Mouse (Mus musculus): ENCODE data around the gene Tyrobp. TPM values are rescaled to one million over a fixed set of nuclear protein-coding genes. Genes with fewer than 3 reads are reported as not detected.

The Tyrobp gene
- polyA plus RNA-seq, 1 experiment from 2014 or later = 9.2 TPM

DNA sequence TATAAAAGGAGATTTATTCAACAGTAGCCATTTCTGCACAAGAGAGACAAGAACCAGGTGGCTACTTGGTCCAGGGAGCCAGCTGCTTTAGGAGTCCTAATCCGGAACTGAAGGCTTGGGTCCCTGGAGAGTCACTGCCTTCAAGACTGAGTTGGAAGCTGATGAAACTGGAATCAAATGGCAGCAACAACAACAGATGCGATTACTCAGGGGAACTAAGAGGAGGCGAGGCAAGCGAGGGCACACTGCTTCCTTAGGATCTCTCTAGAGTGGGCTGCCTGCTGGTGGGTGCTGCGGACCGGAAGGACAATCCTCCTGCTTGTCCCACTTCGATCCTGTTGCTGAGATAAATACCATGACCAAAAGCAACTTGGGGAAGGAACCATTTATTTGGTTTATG, 13.9 kb upstream of the Tyrobp start:
- Histone ChIP-seq H3K27me3 (ENCODE audit: control insufficient read depth, insufficient read depth, low read length) (no peaks in the 10 kb centered on the region), H3K9me3 (replicated peaks; ENCODE audit: control insufficient read depth, low read length) (no peaks in the 10 kb centered on the region), H3K9ac (ENCODE audit: low read depth, low read length) (no peak overlapping the region), H3K36me3 (ENCODE audit: control insufficient read depth, insufficient read depth, low read length) (no peaks in the 10 kb centered on the region), H3K4me3 (ENCODE audit: low read depth, low read length) (no peak overlapping the region), H3K27ac (ENCODE audit: low read depth, low read length) (no peak overlapping the region), H3K4me2 (no peak overlapping the region), H3K4me1 (ENCODE audit: control insufficient read depth, insufficient read depth, low read length) (no peaks in the 10 kb centered on the region)
- 48% methylated on average over 7 of the region's 7 CpGs for WGBS (ENCODE audit: insufficient replicate concordance)
- no peak for ATAC-seq (replicated peaks; ENCODE audit: insufficient number of reproducible peaks, low FRiP score, low TSS enrichment)

DNA sequence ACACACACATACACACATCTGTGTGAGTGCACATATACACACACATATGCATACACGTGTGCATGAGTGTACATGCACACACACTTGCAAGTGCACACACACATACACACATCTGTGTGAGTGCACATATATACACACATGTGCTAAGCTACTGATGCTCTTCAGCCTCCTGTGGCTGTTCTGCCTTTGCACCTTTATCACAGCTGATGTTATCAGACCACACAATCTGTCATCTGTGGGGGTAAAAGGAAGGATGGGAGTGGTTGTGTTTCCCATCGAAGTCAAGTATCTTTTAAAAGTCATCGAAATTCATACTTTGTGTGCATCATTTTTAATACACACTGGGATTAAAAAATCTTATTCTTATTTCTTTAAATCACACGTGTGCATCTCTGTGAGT, 11.2 kb upstream of the Tyrobp start:
- no peak overlapping the region for H3K4me2 ChIP-seq
- WGBS (ENCODE audit: insufficient replicate concordance) = 58% methylated on average over 4 of the region's 4 CpGs
- H3K9me3 ChIP-seq (replicated peaks; ENCODE audit: control insufficient read depth, low read length) = no peaks in the 10 kb centered on the region
- no peak overlapping the region for H3K27ac ChIP-seq (ENCODE audit: low read depth, low read length)
- H3K27me3 ChIP-seq (ENCODE audit: control insufficient read depth, insufficient read depth, low read length) = no peaks in the 10 kb centered on the region
- no peaks in the 10 kb centered on the region for H3K4me1 ChIP-seq (ENCODE audit: control insufficient read depth, insufficient read depth, low read length)
- H3K36me3 ChIP-seq (ENCODE audit: control insufficient read depth, insufficient read depth, low read length) = no peaks in the 10 kb centered on the region
- H3K4me3 ChIP-seq (ENCODE audit: low read depth, low read length) = no peak overlapping the region
- H3K9ac ChIP-seq (ENCODE audit: low read depth, low read length) = no peak overlapping the region
- ATAC-seq (replicated peaks; ENCODE audit: insufficient number of reproducible peaks, low FRiP score, low TSS enrichment) = no peak

DNA sequence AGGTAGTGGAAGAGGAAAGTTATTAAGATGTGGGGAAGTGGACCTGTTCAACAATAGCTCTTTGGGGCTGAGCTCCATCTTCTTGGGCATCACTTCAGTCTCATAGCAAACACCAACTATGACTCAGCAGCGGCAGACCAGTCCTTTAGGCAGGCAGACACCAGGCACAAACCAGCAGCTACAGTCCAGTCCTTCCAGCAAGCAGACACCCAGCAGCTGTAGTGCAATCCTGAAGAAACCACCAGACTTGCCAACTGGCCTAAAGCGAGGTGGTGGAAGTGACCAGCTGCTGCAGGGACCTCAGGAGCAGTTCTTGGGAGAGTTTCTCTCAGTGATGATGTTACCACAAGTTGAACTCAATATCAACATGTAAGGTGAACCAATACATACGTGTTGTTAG, 4.9 kb upstream of the Tyrobp start:
- H3K4me1 ChIP-seq (ENCODE audit: control insufficient read depth, insufficient read depth, low read length) = no peaks in the 10 kb centered on the region
- WGBS (ENCODE audit: insufficient replicate concordance) = 65% methylated on average over 3 of the region's 3 CpGs
- no peak for ATAC-seq (replicated peaks; ENCODE audit: insufficient number of reproducible peaks, low FRiP score, low TSS enrichment)

DNA sequence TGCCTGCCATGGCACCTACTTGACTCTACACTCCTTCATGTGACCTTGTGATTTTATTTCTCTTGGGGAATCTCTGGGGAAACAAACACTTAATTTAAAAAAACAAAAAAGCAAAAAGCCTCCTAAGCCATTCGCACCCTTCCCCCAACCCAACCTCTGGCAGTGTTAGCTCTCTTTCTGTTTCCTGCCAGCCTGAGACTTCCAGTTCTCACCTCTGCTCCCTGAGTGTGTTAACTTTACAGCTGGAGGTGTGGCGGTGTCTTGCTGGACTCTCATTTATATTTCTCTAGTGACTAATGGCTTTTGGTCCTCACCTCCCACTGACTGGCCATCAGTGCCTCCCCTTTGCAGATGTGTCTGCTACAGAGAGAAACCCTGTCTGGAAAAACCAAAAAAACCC, 3.8 kb upstream of the Tyrobp start:
- H3K27ac ChIP-seq (ENCODE audit: low read depth, low read length) = no peak overlapping the region
- H3K9me3 ChIP-seq (replicated peaks; ENCODE audit: control insufficient read depth, low read length) = no peaks in the 10 kb centered on the region
- no peak overlapping the region for H3K9ac ChIP-seq (ENCODE audit: low read depth, low read length)
- H3K4me1 ChIP-seq (ENCODE audit: control insufficient read depth, insufficient read depth, low read length) = no peaks in the 10 kb centered on the region
- WGBS (ENCODE audit: insufficient replicate concordance) = 55% methylated on average over 2 of the region's 2 CpGs
- H3K4me2 ChIP-seq = no peak overlapping the region
- no peaks in the 10 kb centered on the region for H3K27me3 ChIP-seq (ENCODE audit: control insufficient read depth, insufficient read depth, low read length)
- no peak overlapping the region for H3K4me3 ChIP-seq (ENCODE audit: low read depth, low read length)
- ATAC-seq (replicated peaks; ENCODE audit: insufficient number of reproducible peaks, low FRiP score, low TSS enrichment) = no peak
- H3K36me3 ChIP-seq (ENCODE audit: control insufficient read depth, insufficient read depth, low read length) = no peaks in the 10 kb centered on the region

More for the DNA sequence above, 4.9 kb upstream of the Tyrobp start:
- H3K27ac ChIP-seq (ENCODE audit: low read depth, low read length) = no peak overlapping the region
- H3K4me3 ChIP-seq (ENCODE audit: low read depth, low read length) = no peak overlapping the region
- H3K36me3 ChIP-seq (ENCODE audit: control insufficient read depth, insufficient read depth, low read length) = no peaks in the 10 kb centered on the region
- H3K9ac ChIP-seq (ENCODE audit: low read depth, low read length) = no peak overlapping the region
- H3K9me3 ChIP-seq (replicated peaks; ENCODE audit: control insufficient read depth, low read length) = no peaks in the 10 kb centered on the region
- H3K27me3 ChIP-seq (ENCODE audit: control insufficient read depth, insufficient read depth, low read length) = no peaks in the 10 kb centered on the region
- H3K4me2 ChIP-seq = no peak overlapping the region

DNA sequence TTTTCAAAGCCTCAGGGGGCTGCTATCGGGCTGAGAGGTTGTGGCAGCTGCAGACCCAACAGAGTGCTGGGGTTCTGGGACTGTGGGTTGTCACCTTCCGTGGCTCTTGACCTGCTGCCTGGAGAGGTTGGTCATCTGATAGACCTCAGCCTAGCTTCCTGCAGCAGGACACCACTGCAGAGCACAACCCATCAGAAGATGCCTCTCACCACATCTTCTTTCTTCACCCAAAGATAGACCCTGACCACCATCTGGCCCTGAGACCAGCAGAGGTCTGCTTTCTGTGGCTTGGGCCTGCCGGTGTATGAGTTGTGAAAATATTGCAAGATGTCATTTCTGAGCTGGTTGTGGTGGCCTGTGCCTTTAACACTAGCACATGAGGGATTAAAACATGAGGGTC, 2.5 kb upstream of the Tyrobp start:
- no peaks in the 10 kb centered on the region for H3K27me3 ChIP-seq (ENCODE audit: control insufficient read depth, insufficient read depth, low read length)
- H3K27ac ChIP-seq (ENCODE audit: low read depth, low read length) = no peak overlapping the region
- no peak overlapping the region for H3K4me2 ChIP-seq
- H3K36me3 ChIP-seq (ENCODE audit: control insufficient read depth, insufficient read depth, low read length) = no peaks in the 10 kb centered on the region
- no peak for ATAC-seq (replicated peaks; ENCODE audit: insufficient number of reproducible peaks, low FRiP score, low TSS enrichment)
- WGBS (ENCODE audit: insufficient replicate concordance) = 63% methylated on average over 3 of the region's 3 CpGs
- no peaks in the 10 kb centered on the region for H3K4me1 ChIP-seq (ENCODE audit: control insufficient read depth, insufficient read depth, low read length)
- H3K4me3 ChIP-seq (ENCODE audit: low read depth, low read length) = no peak overlapping the region
- H3K9ac ChIP-seq (ENCODE audit: low read depth, low read length) = no peak overlapping the region
- no peaks in the 10 kb centered on the region for H3K9me3 ChIP-seq (replicated peaks; ENCODE audit: control insufficient read depth, low read length)

DNA sequence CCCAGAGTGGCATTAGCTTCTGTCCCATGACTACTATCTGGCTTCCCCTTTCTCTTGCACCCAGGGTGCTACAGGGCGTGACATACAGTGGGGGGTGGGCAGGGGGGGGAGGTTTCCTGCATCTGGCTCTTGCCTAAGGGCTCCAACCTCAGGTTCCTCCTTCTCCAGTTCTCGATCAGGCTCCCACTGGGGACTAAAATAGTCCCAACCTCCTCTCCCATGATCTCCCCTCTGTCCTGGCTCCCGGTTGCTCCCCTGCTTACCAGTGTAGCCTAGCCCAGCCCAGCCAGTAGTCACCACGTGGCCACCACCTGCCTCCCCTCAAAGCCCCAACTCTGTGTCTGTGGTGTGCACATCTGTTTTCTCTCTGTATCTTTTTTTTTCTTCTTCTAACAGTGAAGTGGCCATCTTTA, 819 bp upstream of the Tyrobp start:
- no peak for ATAC-seq (replicated peaks; ENCODE audit: insufficient number of reproducible peaks, low FRiP score, low TSS enrichment)
- no peaks in the 10 kb centered on the region for H3K9me3 ChIP-seq (replicated peaks; ENCODE audit: control insufficient read depth, low read length)

DNA sequence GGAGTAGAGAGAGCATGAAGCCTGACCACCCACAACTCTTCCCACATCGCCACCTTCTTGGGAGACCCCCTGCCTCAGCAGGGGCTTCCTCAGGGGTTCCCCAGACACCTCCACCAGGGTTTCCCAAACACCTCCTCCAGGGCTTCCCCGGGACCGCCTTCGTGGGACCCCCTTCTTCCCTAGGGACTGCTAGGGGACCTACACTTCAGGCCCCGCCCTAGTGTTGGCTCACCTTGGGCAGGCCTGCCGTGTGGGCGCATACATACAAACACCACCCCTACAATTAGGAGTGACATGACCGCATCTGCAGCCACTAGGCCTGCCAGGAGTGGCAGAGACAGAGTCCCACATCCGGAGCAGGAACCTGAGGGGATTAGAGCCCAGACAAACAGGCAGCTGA, 4.3 kb downstream of the Tyrobp start:
- Histone ChIP-seq H3K9ac (ENCODE audit: low read depth, low read length) (no peak overlapping the region), H3K27me3 (ENCODE audit: control insufficient read depth, insufficient read depth, low read length) (peaks cover 7% of the 10 kb centered on the region; the same call in 1 of the 2 replicates), H3K4me1 (ENCODE audit: control insufficient read depth, insufficient read depth, low read length) (no peaks in the 10 kb centered on the region; the same call in 1 of the 2 replicates), H3K9me3 (replicated peaks; ENCODE audit: control insufficient read depth, low read length) (no peaks in the 10 kb centered on the region), H3K4me3 (ENCODE audit: low read depth, low read length) (no peak overlapping the region), H3K4me2 (no peak overlapping the region), H3K36me3 (ENCODE audit: control insufficient read depth, insufficient read depth, low read length) (no peaks in the 10 kb centered on the region), H3K27ac (ENCODE audit: low read depth, low read length) (no peak overlapping the region)
- 72% methylated on average over 9 of the region's 9 CpGs for WGBS (ENCODE audit: insufficient replicate concordance)
- ATAC-seq (replicated peaks; ENCODE audit: insufficient number of reproducible peaks, low FRiP score, low TSS enrichment) = no peak

More for the DNA sequence above, 819 bp upstream of the Tyrobp start:
- H3K36me3 ChIP-seq (ENCODE audit: control insufficient read depth, insufficient read depth, low read length) = no peaks in the 10 kb centered on the region
- no peaks in the 10 kb centered on the region for H3K4me1 ChIP-seq (ENCODE audit: control insufficient read depth, insufficient read depth, low read length)
- WGBS (ENCODE audit: insufficient replicate concordance) = 41% methylated on average over 4 of the region's 4 CpGs
- no peak overlapping the region for H3K4me3 ChIP-seq (ENCODE audit: low read depth, low read length)
- no peak overlapping the region for H3K27ac ChIP-seq (ENCODE audit: low read depth, low read length)
- no peak overlapping the region for H3K9ac ChIP-seq (ENCODE audit: low read depth, low read length)
- no peak overlapping the region for H3K4me2 ChIP-seq
- H3K27me3 ChIP-seq (ENCODE audit: control insufficient read depth, insufficient read depth, low read length) = no peaks in the 10 kb centered on the region

DNA sequence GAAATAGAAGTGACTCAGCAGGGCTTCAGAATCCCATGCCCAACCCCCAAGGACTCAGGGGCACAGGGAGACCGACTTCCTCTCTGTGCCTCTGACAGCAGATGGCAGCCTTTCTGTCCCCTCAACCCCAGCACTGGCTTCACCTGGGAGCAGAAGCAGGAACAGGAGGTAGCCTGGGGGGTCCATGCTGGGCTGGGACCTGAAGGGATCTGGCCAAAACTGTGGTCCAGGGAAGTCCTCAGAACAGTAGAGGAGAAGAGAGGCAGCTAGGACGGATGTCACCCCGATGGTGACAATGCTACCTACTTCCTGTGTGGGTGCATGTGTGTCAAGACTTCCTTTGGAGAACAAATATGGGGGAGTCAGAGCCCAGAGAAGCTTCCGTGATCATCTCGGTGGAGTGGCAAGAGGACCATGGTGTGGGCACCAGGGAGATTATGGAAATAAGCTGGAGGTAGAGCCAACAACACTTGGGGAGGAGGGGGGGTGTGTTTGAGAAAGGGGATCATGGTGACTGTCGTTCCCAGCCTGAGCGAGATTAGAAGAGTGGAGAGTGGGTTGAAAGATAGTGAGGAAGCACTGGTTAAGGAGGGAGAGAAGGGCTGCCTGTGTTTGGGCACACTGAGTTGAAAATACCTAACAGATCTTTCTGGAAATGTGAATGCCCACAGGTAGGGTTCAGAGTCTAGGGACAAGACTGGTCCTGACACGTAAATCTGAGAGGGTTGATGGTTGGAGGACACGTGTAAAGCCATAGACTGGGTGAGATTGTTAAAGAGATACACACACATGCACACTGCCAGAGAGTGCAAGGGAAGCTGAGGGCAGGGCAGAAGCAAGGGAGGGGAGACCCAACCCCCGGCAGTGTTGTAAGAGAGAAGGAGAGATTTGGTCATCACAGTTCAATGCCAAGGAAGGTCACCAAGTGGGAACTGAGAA, 6.3 kb downstream of the Tyrobp start, which contains the start of gene Hcst:
Gene Hcst (minus strand): TSS at position 294 of the 939 bp plus-strand sequence.
- H3K9ac ChIP-seq (ENCODE audit: low read depth, low read length) = no peak within 1 kb of the TSS
- H3K27ac ChIP-seq (ENCODE audit: low read depth, low read length) = no peak within 1 kb of the TSS
- no peak within 1 kb of the TSS for H3K4me2 ChIP-seq
- H3K4me1 ChIP-seq (ENCODE audit: control insufficient read depth, insufficient read depth, low read length) = no peaks in the 10 kb centered on the region; the same call in 1 of the 2 replicates
- WGBS (ENCODE audit: insufficient replicate concordance) = 59% methylated on average over 10 of the region's 10 CpGs
- no peaks in the 10 kb centered on the region for H3K36me3 ChIP-seq (ENCODE audit: control insufficient read depth, insufficient read depth, low read length)
- H3K9me3 ChIP-seq (replicated peaks; ENCODE audit: control insufficient read depth, low read length) = no peaks in the 10 kb centered on the region
- H3K27me3 ChIP-seq (ENCODE audit: control insufficient read depth, insufficient read depth, low read length) = peaks cover 7% of the 10 kb centered on the region; the same call in 1 of the 2 replicates
- no peak for ATAC-seq (replicated peaks; ENCODE audit: insufficient number of reproducible peaks, low FRiP score, low TSS enrichment)
- H3K4me3 ChIP-seq (ENCODE audit: low read depth, low read length) = no peak within 1 kb of the TSS

Data from heart, embryonic 11.5 days (tissue).